Mouse (Mus musculus): ENCODE measurements at regions not wholly inside any gene's neighbourhood (a gene's known extent, or its start where the extent isn't known, plus 50 kb on each side); places are given as distances from the start of the nearest gene placed in this dataset.
A peak's percentile ranks its signal among the peaks of the same experiment; 100 is the strongest.

DNA sequence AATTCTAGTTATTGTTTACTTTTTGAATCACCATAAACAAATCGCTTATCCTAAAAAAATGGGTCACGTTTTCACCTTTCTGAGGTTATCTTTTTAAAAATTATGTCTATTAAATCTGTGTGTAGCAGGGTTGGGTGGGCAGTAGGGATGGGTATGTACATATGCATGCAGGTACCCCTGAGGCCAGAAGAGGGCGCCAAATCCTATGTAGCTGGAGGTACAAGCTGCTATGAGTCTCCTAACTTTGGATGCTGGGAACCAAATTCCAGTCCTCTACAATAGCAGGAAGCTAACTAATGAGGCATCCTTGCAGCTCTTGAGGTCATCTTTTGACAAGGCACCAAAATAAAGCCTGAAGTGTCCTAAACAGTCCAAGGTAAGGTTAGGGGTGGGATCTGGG, 714.8 kb upstream of the Sox9 start:
- TF ChIP-seq BHLHE40 (IDR thresholded peaks at IDR 0.05; ENCODE audit: borderline replicate concordance, low read depth, low read length) (no peak), GABPA (IDR thresholded peaks at IDR 0.05; ENCODE audit: low read depth, low read length) (no peak), NELFE (IDR thresholded peaks at IDR 0.05; ENCODE audit: low read depth, low read length) (no peak), EP300 (IDR thresholded peaks at IDR 0.05; ENCODE audit: low read depth in 1 of 2, low read length in 2 of 2) (no peak), ZC3H11A (IDR thresholded peaks at IDR 0.05; ENCODE audit: low read depth, low read length) (no peak), RCOR1 (IDR thresholded peaks at IDR 0.05; ENCODE audit: low read depth, low read length) (no peak), POLR2A (IDR thresholded peaks at IDR 0.05; ENCODE audit: control insufficient read depth in 1 of 2, insufficient read depth in 1 of 2, low read depth in 1 of 2, low read length in 2 of 2, poor library complexity in 1 of 2) (no peak), GATA1 (IDR thresholded peaks at IDR 0.05; ENCODE audit: low read depth, low read length) (no peak), MAX (IDR thresholded peaks at IDR 0.05; ENCODE audit: low read length) (no peak), MYC (IDR thresholded peaks at IDR 0.05; ENCODE audit: low read depth, low read length) (no peak), E2F4 (IDR thresholded peaks at IDR 0.05; ENCODE audit: borderline replicate concordance, low read depth, low read length) (no peak), SMC3 (IDR thresholded peaks at IDR 0.05; ENCODE audit: low read depth, low read length) (peak; percentile 41), RAD21 (IDR thresholded peaks at IDR 0.05; ENCODE audit: low read depth, low read length) (peak; percentile 20), CTCF (IDR thresholded peaks at IDR 0.05 in 2 of 3, conservative IDR thresholded peaks at IDR 0.05 in 1 of 3; ENCODE audit: control insufficient read depth in 1 of 3, insufficient read depth in 1 of 3, low read depth in 2 of 3, low read length in 3 of 3, poor library complexity in 1 of 3, severe bottlenecking in 1 of 3) (peak; percentile 46 to 66 (median 54)), ZNF384 (IDR thresholded peaks at IDR 0.05; ENCODE audit: low read depth, low read length) (no peak), JUND (IDR thresholded peaks at IDR 0.05; ENCODE audit: low read depth, low read length) (no peak), MYB (IDR thresholded peaks at IDR 0.05; ENCODE audit: low read depth, low read length) (no peak), USF1 (IDR thresholded peaks at IDR 0.05; ENCODE audit: low read depth, low read length) (no peak)
- Histone ChIP-seq H3K36me3 (ENCODE audit: control insufficient read depth in 1 of 2, insufficient read depth in 2 of 2, low read length in 2 of 2) (no peaks in the 10 kb centered on the region), H3K79me2 (ENCODE audit: control insufficient read depth, insufficient read depth, low read length, poor library complexity) (no peaks in the 10 kb centered on the region), H3K9me3 (replicated peaks; ENCODE audit: insufficient read depth, low read length) (no peaks in the 10 kb centered on the region), H3K4me1 (ENCODE audit: control insufficient read depth in 1 of 2, insufficient read depth in 2 of 2, low read length in 2 of 2) (no peaks in the 10 kb centered on the region), H3K27me3 (ENCODE audit: control insufficient read depth in 1 of 2, insufficient read depth in 2 of 2, low read length in 2 of 2) (no peaks in the 10 kb centered on the region), H3K27ac (ENCODE audit: control insufficient read depth, low read depth, low read length) (no peak overlapping the region), H3K4me3 (ENCODE audit: control insufficient read depth in 1 of 2, insufficient read depth in 1 of 2, low read depth in 2 of 2, low read length in 2 of 2) (no peak overlapping the region), H3K9ac (ENCODE audit: control insufficient read depth, low read depth, low read length, poor library complexity, severe bottlenecking) (no peak overlapping the region)
- DNase-seq (ENCODE audit: low read depth, low spot score) = peak; percentile 66

GRCm38 (mm10) chr11:112068821-112069220, 713.2 kb upstream of the Sox9 start:
- no peak for DNase-seq (ENCODE audit: low read depth, low spot score)
- Histone ChIP-seq H3K79me2 (ENCODE audit: control insufficient read depth, insufficient read depth, low read length, poor library complexity) (no peaks in the 10 kb centered on the region), H3K27ac (ENCODE audit: control insufficient read depth, low read depth, low read length) (no peak overlapping the region)

More at GRCm38 (mm10) chr11:112068821-112069220, 713.2 kb upstream of the Sox9 start:
- TF ChIP-seq MAZ (IDR thresholded peaks at IDR 0.05; ENCODE audit: low read depth, low read length) (no peak), MAFK (IDR thresholded peaks at IDR 0.05; ENCODE audit: borderline replicate concordance, low read depth, low read length) (no peak), USF1 (IDR thresholded peaks at IDR 0.05; ENCODE audit: low read depth, low read length) (no peak), SMC3 (IDR thresholded peaks at IDR 0.05; ENCODE audit: low read depth, low read length) (no peak), HCFC1 (IDR thresholded peaks at IDR 0.05; ENCODE audit: low read depth, low read length) (no peak), POLR2A (IDR thresholded peaks at IDR 0.05; ENCODE audit: control insufficient read depth in 1 of 2, insufficient read depth in 1 of 2, low read depth in 1 of 2, low read length in 2 of 2, poor library complexity in 1 of 2) (no peak), ELF1 (IDR thresholded peaks at IDR 0.05; ENCODE audit: low read depth, low read length) (no peak), BHLHE40 (IDR thresholded peaks at IDR 0.05; ENCODE audit: borderline replicate concordance, low read depth, low read length) (no peak), MXI1 (IDR thresholded peaks at IDR 0.05; ENCODE audit: low read depth, low read length) (no peak), ETS1 (IDR thresholded peaks at IDR 0.05; ENCODE audit: low read depth, low read length) (no peak), RCOR1 (IDR thresholded peaks at IDR 0.05; ENCODE audit: low read depth, low read length) (no peak), ZNF384 (IDR thresholded peaks at IDR 0.05; ENCODE audit: low read depth, low read length) (no peak), TBP (IDR thresholded peaks at IDR 0.05; ENCODE audit: low read depth, low read length) (no peak), CTCF (IDR thresholded peaks at IDR 0.05 in 2 of 3, conservative IDR thresholded peaks at IDR 0.05 in 1 of 3; ENCODE audit: control insufficient read depth in 1 of 3, insufficient read depth in 1 of 3, low read depth in 2 of 3, low read length in 3 of 3, poor library complexity in 1 of 3, severe bottlenecking in 1 of 3) (no peak), KAT2A (conservative IDR thresholded peaks at IDR 0.05; ENCODE audit: low read depth, low read length) (no peak), E2F4 (IDR thresholded peaks at IDR 0.05; ENCODE audit: borderline replicate concordance, low read depth, low read length) (no peak), RAD21 (IDR thresholded peaks at IDR 0.05; ENCODE audit: low read depth, low read length) (no peak), MEF2A (IDR thresholded peaks at IDR 0.05; ENCODE audit: extremely low read depth, insufficient replicate concordance, low read depth, low read length, poor library complexity, severe bottlenecking) (no peak), JUND (IDR thresholded peaks at IDR 0.05; ENCODE audit: low read depth, low read length) (no peak)
- Histone ChIP-seq H3K36me3 (ENCODE audit: control insufficient read depth in 1 of 2, insufficient read depth in 2 of 2, low read length in 2 of 2) (no peaks in the 10 kb centered on the region), H3K4me1 (ENCODE audit: control insufficient read depth in 1 of 2, insufficient read depth in 2 of 2, low read length in 2 of 2) (no peaks in the 10 kb centered on the region), H3K9ac (ENCODE audit: control insufficient read depth, low read depth, low read length, poor library complexity, severe bottlenecking) (no peak overlapping the region), H3K4me3 (ENCODE audit: control insufficient read depth in 1 of 2, insufficient read depth in 1 of 2, low read depth in 2 of 2, low read length in 2 of 2) (no peak overlapping the region), H3K27me3 (ENCODE audit: control insufficient read depth in 1 of 2, insufficient read depth in 2 of 2, low read length in 2 of 2) (no peaks in the 10 kb centered on the region), H3K9me3 (replicated peaks; ENCODE audit: insufficient read depth, low read length) (no peaks in the 10 kb centered on the region)
